ENCODE assay signal across 13 mouse cellular contexts in genomic region chr15:30286245-30286642, GRCm38 (mm10).
A peak's percentile ranks its signal among the peaks of the same experiment; 100 is the strongest.
DNase-seq lines count a peak whose midpoint lies in the region; ATAC-seq and TF ChIP-seq lines count a peak whose summit lies in the region.
"Had no signal": no experiment of that assay in that cellular context is flagged by ENCODE, and none has a peak within 500 bp of the region (broad histone marks: within the 10 kb centered on the region; RNA-seq: fewer than 3 reads in every experiment).

No protein-coding gene starts in this region.

- no peak for DNase-seq in lung, embryonic 14.5 days
- no peak for DNase-seq in lung, postnatal 10 days
- DNase-seq in cerebellum, postnatal 25 days = peak; percentile 76 to 84
- DNase-seq in liver, embryonic 14.5 days (ENCODE audit: low read depth in 3 of 3, low spot score in 3 of 3) = no peak
- DNase-seq in heart, postnatal 4 days = no peak
- DNase-seq: gastrocnemius, postnatal 25 days; lung, adult 18-20 months; thymus, adult 2 months had no signal

- ATAC-seq in erythroblast, adult 5-6 weeks (replicated peaks; ENCODE audit: low FRiP score, poor library complexity, severe bottlenecking) = no peak
- ATAC-seq in lung, embryonic 14.5 days (ENCODE audit: insufficient read depth) = no peak
- ATAC-seq in liver, embryonic 14.5 days (ENCODE audit: insufficient read depth) = 0 out of 2 replicates have a peak, but pooled peaks have one; percentile 26
- ATAC-seq in megakaryocyte, adult 5-6 weeks (ENCODE audit: poor library complexity, severe bottlenecking) = no peak

- no peaks in the 10 kb centered on the region for H3K4me1 ChIP-seq in erythroblast, embryonic 14.5 days (ENCODE audit: control insufficient read depth)
- H3K4me1 ChIP-seq in lung, embryonic 14.5 days (ENCODE audit: insufficient read depth) = no peaks in the 10 kb centered on the region
- peaks cover 0 to 1% of the 10 kb centered on the region in 2 experiments; a peak in 1 of 4 replicates for H3K4me1 ChIP-seq in liver, embryonic 14.5 days (replicated peaks; ENCODE audit: control insufficient read depth in 2 of 2, insufficient read depth in 2 of 2, low read length in 1 of 2)
- H3K4me1 ChIP-seq: embryonic facial prominence, embryonic 13.5 days; heart, embryonic 15.5 days had no signal

- peak overlapping the region; percentile 26 for H3K4me3 ChIP-seq in erythroblast, embryonic 14.5 days (replicated peaks)
- H3K4me3 ChIP-seq in lung, embryonic 14.5 days (ENCODE audit: low read depth, low read length) = no peak overlapping the region
- peak overlapping the region in 1 of 2 experiments; percentile 21; a peak in 1 of 4 replicates for H3K4me3 ChIP-seq in liver, embryonic 14.5 days (ENCODE audit: insufficient read depth in 1 of 2, low read depth in 2 of 2, low read length in 2 of 2)
- H3K4me3 ChIP-seq: embryonic facial prominence, embryonic 13.5 days; heart, embryonic 15.5 days had no signal

- H3K9ac ChIP-seq in lung, embryonic 14.5 days = no peak overlapping the region
- H3K9ac ChIP-seq in liver, embryonic 14.5 days (replicated peaks) = no peak overlapping the region
- H3K9ac ChIP-seq: embryonic facial prominence, embryonic 13.5 days; heart, embryonic 15.5 days had no signal

- 0 out of 2 replicates have a peak overlapping the region, but pooled peaks have one; percentile 22 for H3K4me2 ChIP-seq in lung, embryonic 14.5 days
- H3K4me2 ChIP-seq in liver, embryonic 14.5 days (ENCODE audit: low read depth) = peak overlapping the region; percentile 41
- H3K4me2 ChIP-seq: embryonic facial prominence, embryonic 13.5 days; heart, embryonic 15.5 days had no signal

- no peak for TF ChIP-seq CTCF in lung, embryonic 14.5 days (IDR thresholded peaks at IDR 0.05; ENCODE audit: low read depth)
- no peak for TF ChIP-seq CTCF in liver, embryonic 14.5 days (IDR thresholded peaks at IDR 0.05; ENCODE audit: low read depth)

- H3K27me3 ChIP-seq in erythroblast, embryonic 14.5 days (ENCODE audit: control insufficient read depth) = no peaks in the 10 kb centered on the region
- H3K27me3 ChIP-seq in lung, embryonic 14.5 days (ENCODE audit: insufficient read depth, low read length) = no peaks in the 10 kb centered on the region
- no peaks in the 10 kb centered on the region for H3K27me3 ChIP-seq in liver, embryonic 14.5 days (ENCODE audit: control insufficient read depth, insufficient read depth, low read length)
- H3K27me3 ChIP-seq: embryonic facial prominence, embryonic 13.5 days; heart, embryonic 15.5 days had no signal

- H3K36me3 ChIP-seq in erythroblast, embryonic 14.5 days (ENCODE audit: control insufficient read depth) = no peaks in the 10 kb centered on the region
- H3K36me3 ChIP-seq in lung, embryonic 14.5 days (ENCODE audit: insufficient read depth) = no peaks in the 10 kb centered on the region
- no peaks in the 10 kb centered on the region for H3K36me3 ChIP-seq in liver, embryonic 14.5 days (replicated peaks; ENCODE audit: control insufficient read depth, insufficient read depth, low read depth)
- H3K36me3 ChIP-seq: embryonic facial prominence, embryonic 13.5 days; heart, embryonic 15.5 days had no signal

- H3K9me3 ChIP-seq in erythroblast, embryonic 14.5 days (ENCODE audit: control insufficient read depth, low read length) = peaks cover 9% of the 10 kb centered on the region
- H3K9me3 ChIP-seq in lung, embryonic 14.5 days (ENCODE audit: low read depth, low read length) = no peaks in the 10 kb centered on the region
- H3K9me3 ChIP-seq in liver, embryonic 14.5 days (ENCODE audit: control insufficient read depth, low read length) = no peaks in the 10 kb centered on the region
- H3K9me3 ChIP-seq: embryonic facial prominence, embryonic 13.5 days; heart, embryonic 15.5 days had no signal

- WGBS in lung, embryonic 14.5 days = 77% methylated on average over 7 of the region's 7 CpGs
- WGBS in liver, embryonic 14.5 days (ENCODE audit: insufficient replicate concordance) = 60% methylated on average over 7 of the region's 7 CpGs

- TF ChIP-seq EP300 in liver, embryonic 14.5 days (IDR thresholded peaks at IDR 0.05; ENCODE audit: low read depth) = no peak

- no peak overlapping the region for H3K27ac ChIP-seq in lung, embryonic 14.5 days (ENCODE audit: low read depth)
- H3K27ac ChIP-seq in liver, embryonic 14.5 days = no peak overlapping the region
- H3K27ac ChIP-seq: embryonic facial prominence, embryonic 13.5 days; heart, embryonic 15.5 days had no signal

Comparison
In these comparisons a context has a peak if more than half of its experiments do, and no peak if none do; other contexts are left out.
1. DNase-seq: peak in cerebellum, postnatal 25 days (2 of 2); none in lung, embryonic 14.5 days (single experiment), lung, postnatal 10 days (single experiment), liver, embryonic 14.5 days (0 of 3) and heart, postnatal 4 days (single experiment).